Mouse (Mus musculus): ENCODE data around the gene Tm4sf20. TPM values are rescaled to one million over a fixed set of nuclear protein-coding genes. Genes with fewer than 3 reads are reported as not detected.

The Tm4sf20 gene
- total RNA-seq, 2 experiments from 2014 or later: not detected

- DNase-seq: no peak
Observed at GRCm38 (mm10) chr1:82775293-82775692, 7.0 kb upstream of the Tm4sf20 start.

- DNase-seq: no peak
Observed at GRCm38 (mm10) chr1:82773208-82773607, 4.9 kb upstream of the Tm4sf20 start.

DNA sequence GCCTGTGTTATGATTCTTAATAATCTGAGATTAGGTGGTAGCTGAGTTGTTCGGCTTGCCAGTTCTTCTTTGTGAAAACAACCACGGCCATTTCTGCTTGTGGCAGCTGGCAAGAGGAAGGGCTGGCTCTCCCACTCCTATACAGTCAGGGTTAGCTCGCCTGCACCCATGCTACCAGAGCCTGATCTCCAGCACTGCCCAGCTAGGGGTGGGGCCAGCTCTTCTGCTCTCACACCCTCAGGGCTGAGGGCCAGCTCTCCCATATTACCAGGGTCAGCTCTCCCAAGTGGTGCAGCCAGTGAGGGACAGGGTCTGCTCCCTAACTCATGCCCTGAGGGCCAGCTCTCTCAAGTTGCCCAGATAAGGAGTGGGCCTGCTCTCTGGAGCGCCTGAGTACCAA, 4.2 kb upstream of the Tm4sf20 start:
- no peak for DNase-seq

DNA sequence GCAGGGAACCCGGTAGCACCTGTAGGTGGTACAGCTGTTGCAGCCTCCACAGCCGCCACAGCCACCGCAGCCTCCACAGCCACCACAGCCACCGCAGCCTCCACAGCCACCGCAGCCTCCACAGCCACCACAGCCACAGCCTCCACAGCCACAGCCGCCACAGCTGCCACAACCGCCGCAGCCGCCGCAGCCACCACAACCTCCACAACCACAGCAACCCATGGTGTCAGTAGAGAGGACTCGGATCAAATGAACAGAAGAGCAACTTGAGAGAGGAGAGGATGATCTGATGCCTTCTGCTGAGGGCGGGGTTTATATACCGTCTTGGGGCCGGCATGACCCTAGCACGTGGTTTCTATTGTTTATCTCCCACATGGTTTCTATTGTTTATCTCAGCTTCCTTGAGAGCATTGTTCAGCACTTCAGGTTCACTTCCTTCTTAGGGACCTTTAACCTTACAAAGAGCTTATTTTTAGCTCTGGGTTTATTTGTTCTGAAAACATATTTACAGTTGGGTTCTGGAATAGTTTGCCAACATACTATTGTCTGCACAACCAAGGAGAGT, 2.8 kb upstream of the Tm4sf20 start, which contains the start of gene Gm47791:
TSS of gene Gm47791 (minus strand) at position 222 of the 565 bp plus-strand sequence.
- DNase-seq: no peak

- DNase-seq: no peak
Observed at GRCm38 (mm10) chr1:82766641-82767040, 1.6 kb downstream of the Tm4sf20 start.

DNA sequence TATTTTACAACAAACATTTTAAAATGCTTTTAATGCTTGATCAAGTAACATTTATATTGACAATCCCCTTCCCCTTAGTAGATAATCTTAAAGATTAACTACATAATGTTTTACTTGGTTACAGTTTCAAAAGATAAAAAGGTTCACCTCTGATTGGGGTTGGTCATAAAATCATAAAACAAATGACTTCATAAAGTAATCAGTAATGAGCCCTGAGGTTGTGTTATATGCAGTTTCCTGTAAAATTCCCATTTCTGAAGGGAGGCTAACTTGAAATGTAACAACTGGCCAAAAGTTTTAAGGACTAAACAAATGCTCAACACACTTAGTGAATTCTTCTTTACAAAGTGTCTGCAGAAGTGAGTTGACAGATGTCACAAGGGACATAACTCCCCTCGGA, 2.0 kb downstream of the Tm4sf20 start:
- DNase-seq: no peak

GRCm38 (mm10) chr1:82762274-82762673, 6.0 kb downstream of the Tm4sf20 start:
- DNase-seq: no peak

- DNase-seq: no peak
Observed at GRCm38 (mm10) chr1:82761454-82762169, 6.6 kb downstream of the Tm4sf20 start.

- no peak for DNase-seq
Observed at GRCm38 (mm10) chr1:82759520-82759919, 8.7 kb downstream of the Tm4sf20 start.

DNA sequence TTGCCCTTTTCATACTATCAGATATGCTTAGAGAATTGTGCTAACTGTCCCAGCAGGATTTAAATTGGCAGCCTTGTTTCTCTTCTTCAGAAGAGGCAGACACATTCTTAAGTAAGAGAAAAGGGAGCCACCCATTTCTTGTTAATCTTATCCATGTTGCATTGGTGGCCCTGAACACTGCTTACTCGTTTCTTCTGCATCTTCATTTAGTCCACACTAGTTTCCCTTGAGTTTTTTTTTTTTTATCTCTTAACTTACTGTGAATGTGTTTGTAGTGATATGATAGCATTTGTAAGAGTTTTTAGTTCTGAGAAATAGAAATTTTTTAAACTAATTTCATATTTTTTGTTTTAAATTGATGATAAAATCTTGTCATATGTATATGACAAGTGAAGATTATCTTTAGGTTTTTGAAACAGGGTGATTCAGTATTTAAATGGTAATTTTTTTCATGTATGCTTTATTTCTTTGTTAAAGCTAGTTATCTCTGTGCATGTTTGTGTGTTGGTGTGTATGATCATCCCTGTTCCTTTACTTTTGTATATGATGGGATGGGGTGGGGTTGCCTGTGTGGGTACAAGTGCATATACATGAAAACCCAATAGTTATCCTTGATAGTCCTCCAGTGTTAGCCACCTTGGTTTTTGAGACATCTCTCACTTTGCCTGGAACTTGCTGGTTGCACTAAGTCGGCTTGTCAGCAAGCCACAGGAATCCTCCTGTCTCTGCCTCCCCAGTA, 20.4 kb downstream of the Tm4sf20 start:
- DNase-seq: no peak

GRCm38 (mm10) chr1:82746408-82746807, 21.9 kb downstream of the Tm4sf20 start:
- DNase-seq: no peak

- no peak for DNase-seq
Observed at GRCm38 (mm10) chr1:82743962-82744361, 24.3 kb downstream of the Tm4sf20 start.

DNA sequence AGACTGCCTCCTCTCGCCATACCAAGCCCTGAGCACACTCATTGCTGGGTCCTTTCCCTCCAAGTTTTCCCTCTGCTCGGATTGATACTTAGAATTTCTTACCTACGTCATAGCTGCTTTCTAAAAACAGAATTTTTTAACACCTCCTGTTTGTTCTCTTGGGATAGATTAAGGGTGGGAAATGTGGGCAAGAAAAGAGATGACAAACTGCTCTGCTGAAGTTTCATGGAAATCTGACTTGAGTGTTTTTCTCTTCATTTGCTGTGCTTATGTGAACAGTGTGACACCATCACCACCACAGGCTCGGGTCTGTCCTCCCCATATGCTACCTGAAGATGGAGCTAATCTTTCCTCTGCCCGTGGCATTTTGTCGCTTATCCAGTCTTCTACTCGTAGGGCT, 26.7 kb downstream of the Tm4sf20 start:
- DNase-seq: no peak

GRCm38 (mm10) chr1:82738066-82738465, 30.2 kb downstream of the Tm4sf20 start:
- no peak for DNase-seq

DNA sequence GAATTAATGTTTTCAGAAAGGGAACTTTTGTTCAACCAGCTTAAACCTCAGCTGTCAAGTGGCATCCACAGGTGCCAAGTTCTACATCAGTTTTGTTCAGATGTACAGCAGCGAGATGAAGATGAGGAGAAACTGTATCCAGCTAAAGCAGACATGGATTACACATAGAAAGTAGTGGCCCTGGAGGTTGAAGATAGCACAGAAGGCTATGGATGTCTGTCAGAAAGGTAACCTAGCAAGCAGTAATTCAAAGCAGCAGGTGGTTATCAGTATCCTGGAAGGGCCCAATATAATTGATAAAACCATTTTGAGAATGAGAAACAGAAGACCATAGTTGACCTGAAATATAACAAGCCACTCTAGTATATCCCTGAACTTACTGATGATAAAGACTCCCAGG, 34.9 kb downstream of the Tm4sf20 start:
- DNase-seq: no peak

DNA sequence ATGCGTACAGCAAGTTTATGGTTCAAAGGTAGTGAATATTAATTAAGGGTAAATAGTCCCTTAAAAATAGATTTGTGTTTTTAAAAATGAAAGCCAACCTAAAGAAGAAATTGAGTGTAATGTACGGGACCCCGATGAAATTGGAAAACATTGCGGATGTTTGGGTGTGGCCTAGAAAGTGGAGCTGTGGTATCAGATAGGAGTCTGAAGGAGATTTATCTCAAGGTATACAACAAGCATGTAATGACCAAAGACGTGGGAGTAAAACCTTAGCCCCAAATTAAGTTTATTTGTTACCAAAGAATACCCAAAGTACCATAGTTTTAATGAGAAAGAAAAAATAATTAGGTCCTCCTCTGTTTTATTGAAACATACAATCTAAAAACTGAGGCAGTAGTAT, 41.8 kb downstream of the Tm4sf20 start:
- no peak for DNase-seq

DNA sequence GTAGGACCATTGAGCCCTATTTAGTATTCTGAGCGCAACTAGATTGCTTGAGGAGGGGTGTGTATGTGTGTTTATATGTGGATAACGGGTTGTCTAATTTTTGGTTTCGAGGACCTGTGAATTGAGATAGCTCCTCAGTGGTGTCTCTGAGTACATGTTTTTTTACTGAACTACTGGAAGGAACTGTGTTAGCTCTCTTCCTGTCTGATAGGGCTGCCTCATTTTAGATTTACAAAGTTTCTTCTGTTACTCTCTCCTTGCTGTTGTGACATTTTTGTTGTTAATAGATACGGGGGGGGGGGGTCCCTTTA, 42.4 kb downstream of the Tm4sf20 start:
- no peak for DNase-seq

DNA sequence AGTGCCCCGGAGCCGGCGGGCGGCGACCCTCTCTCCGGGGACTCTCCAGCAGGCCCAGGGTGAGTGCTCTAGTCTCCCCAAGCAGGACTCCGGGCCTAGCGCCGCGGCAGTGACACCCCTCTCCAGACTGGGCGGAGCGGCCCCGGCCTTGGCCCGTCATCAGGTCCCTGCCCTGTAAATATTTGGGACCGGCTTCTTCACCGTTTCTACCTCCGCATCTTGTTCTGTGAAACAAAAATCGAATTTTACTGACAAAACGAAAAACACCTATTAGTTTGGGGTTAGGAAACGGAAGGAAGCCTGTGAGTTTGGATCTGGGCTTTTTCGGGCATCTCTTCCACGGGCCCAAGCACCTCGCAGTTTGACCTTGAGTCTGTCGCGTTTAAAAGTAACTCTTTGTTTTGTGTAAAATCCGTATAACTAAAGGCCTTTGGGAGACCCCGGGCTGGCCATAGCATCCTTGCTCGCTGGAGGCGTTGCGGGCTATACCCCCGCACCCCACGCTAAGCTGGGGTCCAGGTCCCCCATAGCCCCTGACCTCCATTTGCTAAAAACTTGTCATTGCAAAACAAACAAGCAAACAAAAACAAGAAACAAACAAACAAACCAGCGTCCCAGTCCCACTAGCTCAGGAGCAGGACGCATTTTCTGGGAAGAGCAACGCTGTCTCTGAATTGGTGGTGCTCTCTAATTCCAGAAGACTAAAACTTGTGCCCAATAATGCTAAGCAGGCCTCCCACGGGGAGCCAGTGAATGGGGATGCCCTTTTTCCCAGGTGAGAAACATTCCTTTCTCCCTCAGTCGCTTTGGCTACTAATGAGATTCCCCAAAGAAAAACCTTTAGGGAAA, 43.0 kb downstream of the Tm4sf20 start:
- DNase-seq: peak; percentile 82

GRCm38 (mm10) chr1:82724339-82725025, 43.8 kb downstream of the Tm4sf20 start, which contains the start of gene Mff:
TSS of gene Mff (plus strand) at chr1:82724890.
- DNase-seq: peak; percentile 88

- no peak for DNase-seq
Observed at GRCm38 (mm10) chr1:82717816-82718512, 50.3 kb downstream of the Tm4sf20 start.
